Mouse (Mus musculus): Measurements from ENCODE around the gene Vars. TPM values are rescaled to one million over a fixed set of nuclear protein-coding genes. Genes with fewer than 3 reads are reported as not detected.

Vars gene
- polyA plus RNA-seq, 1 experiment from 2014 or later: 68.7 TPM

- Histone ChIP-seq H3K27me3 (no peaks in the 10 kb centered on the region), H3K9me3 (no peaks in the 10 kb centered on the region), H3K36me3 (no peaks in the 10 kb centered on the region), H3K4me2 (peak overlapping the region; percentile 0; the same call in 1 of the 2 replicates), H3K4me1 (replicated peaks) (peaks cover 40% of the 10 kb centered on the region), H3K9ac (no peak overlapping the region), H3K4me3 (no peak overlapping the region), H3K27ac (replicated peaks) (no peak overlapping the region)
- no peak for ATAC-seq (ENCODE audit: low FRiP score, low read depth)
- WGBS: 44% methylated on average over 11 of the region's 11 CpGs
Observed at GRCm38 (mm10) chr17:35048149-35048931, 47.6 kb downstream of the Vars start.

GRCm38 (mm10) chr17:35048932-35049440 is 48.2 kb downstream of the Vars start:
- 0 out of 2 replicates have a peak overlapping the region, but pooled peaks have one; percentile 83 for H3K27ac ChIP-seq (replicated peaks)

GRCm38 (mm10) chr17:35049561-35050016 is 48.8 kb downstream of the Vars start, which contains the start of gene Clic1:
TSS of gene Clic1 (plus strand) at chr17:35049966.
- peak within 1 kb of the TSS; percentile 60 for H3K4me2 ChIP-seq
- H3K27ac ChIP-seq (replicated peaks): peak within 1 kb of the TSS; percentile 83
- H3K4me3 ChIP-seq: peak within 1 kb of the TSS; percentile 36
- H3K36me3 ChIP-seq: 0 out of 2 replicates have a peak, but pooled peaks cover 5% of the 10 kb centered on the region
- 5% methylated on average over 11 of the region's 11 CpGs for WGBS
- no peak for ATAC-seq (ENCODE audit: low FRiP score, low read depth)
- peak within 1 kb of the TSS; percentile 38 for H3K9ac ChIP-seq
- no peaks in the 10 kb centered on the region for H3K9me3 ChIP-seq
- H3K27me3 ChIP-seq: no peaks in the 10 kb centered on the region
- H3K4me1 ChIP-seq (replicated peaks): peaks cover 41% of the 10 kb centered on the region

More at GRCm38 (mm10) chr17:35048932-35049440, 48.2 kb downstream of the Vars start:
- WGBS: 82% methylated on average over 5 of the region's 5 CpGs
- Histone ChIP-seq H3K4me1 (replicated peaks) (peaks cover 41% of the 10 kb centered on the region), H3K9ac (no peak overlapping the region), H3K4me2 (peak overlapping the region; percentile 60), H3K4me3 (no peak overlapping the region), H3K27me3 (no peaks in the 10 kb centered on the region), H3K9me3 (no peaks in the 10 kb centered on the region), H3K36me3 (0 out of 2 replicates have a peak, but pooled peaks cover 1% of the 10 kb centered on the region)
- no peak for ATAC-seq (ENCODE audit: low FRiP score, low read depth)

DNA sequence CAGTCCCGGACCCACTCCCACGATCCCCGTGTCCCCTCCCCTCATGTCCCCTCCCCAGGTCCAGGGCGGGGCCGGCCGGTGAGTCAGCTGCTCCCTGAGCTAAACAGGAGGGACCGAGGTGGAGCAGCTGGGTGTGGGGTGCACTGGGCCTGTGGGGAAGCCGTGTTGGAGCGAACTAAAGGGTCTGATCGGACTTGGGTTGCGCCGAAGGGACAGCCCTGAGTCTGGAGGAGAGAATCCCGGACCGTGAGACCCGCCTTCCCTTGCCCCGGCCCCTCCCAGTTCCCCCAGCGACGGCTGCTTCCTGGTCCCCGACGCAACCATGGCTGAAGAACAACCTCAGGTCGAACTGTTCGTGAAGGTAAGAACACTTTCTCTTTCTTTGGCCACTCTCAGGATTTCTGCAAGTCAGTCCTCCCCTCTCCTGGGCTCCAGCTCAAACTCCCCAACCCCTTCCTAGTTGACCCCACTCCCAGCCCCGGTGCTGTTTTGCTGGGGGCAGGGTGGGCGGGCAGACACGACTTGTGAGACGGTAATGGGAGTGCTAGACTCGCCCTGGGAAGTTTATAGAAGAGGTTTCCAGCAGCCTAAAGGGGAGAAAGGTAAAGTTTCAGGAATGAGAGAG is 49.5 kb downstream of the Vars start:
- peaks cover 41% of the 10 kb centered on the region for H3K4me1 ChIP-seq (replicated peaks)
- H3K36me3 ChIP-seq: 0 out of 2 replicates have a peak, but pooled peaks cover 5% of the 10 kb centered on the region
- no peak for ATAC-seq (ENCODE audit: low FRiP score, low read depth)
- H3K4me3 ChIP-seq: peak overlapping the region; percentile 36
- peak overlapping the region; percentile 38 for H3K9ac ChIP-seq
- H3K27ac ChIP-seq (replicated peaks): peak overlapping the region; percentile 83
- no peaks in the 10 kb centered on the region for H3K27me3 ChIP-seq
- H3K9me3 ChIP-seq: no peaks in the 10 kb centered on the region
- 1% methylated on average over 27 of the region's 27 CpGs for WGBS
- H3K4me2 ChIP-seq: peak overlapping the region; percentile 60

DNA sequence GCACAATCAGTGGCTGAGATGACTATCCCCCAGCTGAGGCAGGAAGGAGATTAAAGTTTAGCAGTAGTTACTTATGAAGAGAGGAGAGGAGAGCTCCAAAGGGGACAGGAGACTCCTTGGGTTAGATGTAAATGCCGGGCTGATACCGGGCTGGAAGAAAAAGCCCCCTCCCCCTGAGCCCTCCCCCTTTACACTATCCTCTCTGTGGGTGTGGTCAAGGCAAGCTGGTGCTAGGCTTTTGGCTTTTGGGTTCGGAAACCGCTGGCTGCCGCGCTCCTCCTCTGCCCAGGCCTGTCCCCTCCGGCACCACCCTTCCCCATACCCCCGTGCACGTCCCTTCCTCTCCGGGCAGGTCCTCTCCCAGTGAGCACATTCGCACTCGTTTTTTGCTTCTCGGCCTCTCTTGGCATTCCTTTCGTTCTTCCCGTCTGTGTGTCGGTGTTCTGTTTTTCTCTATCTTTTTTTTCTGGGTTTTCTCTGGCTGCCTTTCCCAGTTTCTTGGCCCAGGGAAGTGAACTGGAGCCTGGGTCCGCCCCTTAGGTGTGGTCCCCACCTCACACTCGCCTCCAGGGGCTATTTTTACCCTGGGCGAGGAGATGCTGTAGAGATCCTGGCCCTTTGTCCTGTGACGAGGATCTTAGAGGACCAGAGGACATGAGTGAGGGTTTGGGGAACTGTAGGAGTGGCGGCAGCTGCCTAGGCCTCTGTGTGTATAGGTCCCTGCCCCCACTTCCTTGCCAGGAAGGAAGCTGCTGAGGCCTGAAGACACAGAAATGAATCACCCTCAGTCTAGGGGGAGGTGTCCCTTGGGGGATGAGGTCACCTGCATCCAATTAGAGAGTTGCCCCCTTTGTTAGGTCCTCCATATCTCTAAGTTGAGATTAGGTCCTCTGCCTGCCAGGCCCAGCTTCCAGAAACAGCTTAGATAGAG is 50.6 kb downstream of the Vars start:
- H3K4me1 ChIP-seq (replicated peaks): peaks cover 35% of the 10 kb centered on the region
- ATAC-seq (ENCODE audit: low FRiP score, low read depth): no peak

DNA sequence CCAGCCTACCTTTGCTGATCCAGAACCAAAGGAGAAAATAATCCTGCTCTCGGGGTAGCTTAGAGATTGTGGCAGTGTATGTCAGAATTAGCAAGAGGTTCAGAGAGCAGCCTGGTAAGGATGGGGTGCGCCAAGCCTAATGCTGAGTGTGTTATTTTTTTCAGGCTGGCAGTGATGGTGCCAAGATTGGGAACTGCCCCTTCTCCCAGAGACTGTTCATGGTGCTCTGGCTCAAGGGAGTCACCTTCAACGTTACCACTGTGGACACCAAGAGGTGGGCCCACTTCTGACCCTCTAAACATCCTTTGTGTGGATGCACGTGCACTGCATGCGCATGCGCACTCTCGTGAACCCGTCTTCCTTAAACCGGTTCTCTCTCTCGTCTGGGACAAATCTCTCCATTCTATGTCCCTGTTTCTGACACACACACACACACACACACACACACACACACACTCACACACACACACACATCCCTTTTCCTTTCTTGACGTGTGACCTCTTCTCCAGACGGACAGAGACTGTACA is 51.5 kb downstream of the Vars start:
- Histone ChIP-seq H3K4me2 (peak overlapping the region; percentile 60), H3K36me3 (0 out of 2 replicates have a peak, but pooled peaks cover 5% of the 10 kb centered on the region), H3K27me3 (no peaks in the 10 kb centered on the region), H3K27ac (replicated peaks) (peak overlapping the region; percentile 79), H3K9me3 (no peaks in the 10 kb centered on the region), H3K4me1 (replicated peaks) (peaks cover 35% of the 10 kb centered on the region), H3K9ac (no peak overlapping the region), H3K4me3 (peak overlapping the region; percentile 36; the same call in 1 of the 2 replicates)
- 80% methylated on average over 12 of the region's 12 CpGs for WGBS
- ATAC-seq (ENCODE audit: low FRiP score, low read depth): no peak

More for the DNA sequence above, 50.6 kb downstream of the Vars start:
- 0 out of 2 replicates have a peak, but pooled peaks cover 5% of the 10 kb centered on the region for H3K36me3 ChIP-seq
- peak overlapping the region; percentile 79 for H3K27ac ChIP-seq (replicated peaks)
- 5% methylated on average over 21 of the region's 21 CpGs for WGBS
- no peaks in the 10 kb centered on the region for H3K9me3 ChIP-seq
- peak overlapping the region; percentile 36 for H3K4me3 ChIP-seq
- H3K4me2 ChIP-seq: peak overlapping the region; percentile 60
- no peaks in the 10 kb centered on the region for H3K27me3 ChIP-seq
- peak overlapping the region; percentile 38 for H3K9ac ChIP-seq

DNA sequence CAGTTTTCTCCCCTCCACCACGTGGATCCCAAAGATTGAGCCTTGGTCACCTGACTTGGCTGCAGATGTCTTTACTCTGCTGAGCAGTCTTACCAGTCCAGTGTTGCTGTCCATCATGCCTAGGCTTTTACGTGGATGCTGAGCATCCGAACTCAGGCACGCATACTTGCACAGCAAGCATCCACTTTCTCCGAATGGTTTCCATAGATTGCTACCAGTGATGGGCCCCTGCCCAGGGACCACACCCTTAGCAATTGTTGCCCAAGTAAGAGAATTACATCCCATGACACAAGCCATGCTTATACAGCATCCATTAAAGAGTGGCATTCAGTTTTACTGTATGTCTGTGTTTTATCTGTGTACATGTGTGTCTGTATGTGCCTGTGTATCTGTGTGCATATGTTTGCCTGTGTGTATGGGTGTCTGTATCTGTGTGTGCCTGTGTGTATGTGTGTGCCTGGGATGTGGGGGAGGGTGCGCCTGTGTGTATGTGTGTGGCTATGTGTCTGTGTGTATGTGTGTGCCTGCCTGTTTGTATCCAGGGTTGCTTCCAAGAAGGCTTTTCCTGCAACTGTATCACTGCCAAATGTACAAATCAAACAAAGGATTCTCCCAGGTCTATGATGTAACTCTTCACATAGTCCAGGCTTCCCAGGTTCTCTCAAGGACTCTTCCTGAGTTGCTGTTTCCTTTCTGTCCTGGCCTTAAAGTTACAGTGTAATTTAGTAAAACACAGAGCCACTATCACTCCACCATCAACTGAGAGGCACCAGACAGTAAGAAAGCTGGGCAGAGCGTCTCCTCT is 55.1 kb downstream of the Vars start:
- H3K4me2 ChIP-seq: no peak overlapping the region
- H3K27ac ChIP-seq (replicated peaks): no peak overlapping the region
- no peak for ATAC-seq (ENCODE audit: low FRiP score, low read depth)
- no peaks in the 10 kb centered on the region for H3K27me3 ChIP-seq
- H3K9me3 ChIP-seq: no peaks in the 10 kb centered on the region
- H3K9ac ChIP-seq: no peak overlapping the region
- H3K4me3 ChIP-seq: no peak overlapping the region
- H3K4me1 ChIP-seq (replicated peaks): peaks cover 40% of the 10 kb centered on the region
- peaks cover 6% of the 10 kb centered on the region; the same call in 1 of the 2 replicates for H3K36me3 ChIP-seq
- 93% methylated on average over 7 of the region's 7 CpGs for WGBS

DNA sequence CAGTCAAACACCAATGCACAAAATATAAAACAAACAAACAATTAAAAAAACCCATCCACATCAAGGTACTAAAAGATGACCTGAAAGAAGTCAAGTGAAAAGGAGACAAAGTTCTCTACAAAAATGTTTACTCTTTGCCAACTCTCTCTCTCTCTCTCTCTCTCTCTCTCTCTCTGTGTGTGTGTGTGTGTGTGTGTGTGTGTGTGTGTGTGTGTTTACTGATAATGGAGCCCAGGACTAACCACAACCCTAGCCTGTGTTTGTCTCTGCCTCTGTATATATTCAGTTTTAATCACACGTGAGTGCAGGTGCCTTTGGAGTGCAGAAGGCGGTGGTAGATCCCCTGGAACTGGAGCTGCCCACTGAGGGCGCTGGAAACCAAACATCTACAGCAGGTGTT is 56.3 kb downstream of the Vars start:
- Histone ChIP-seq H3K4me2 (no peak overlapping the region), H3K36me3 (peaks cover 13% of the 10 kb centered on the region; the same call in 1 of the 2 replicates), H3K27ac (replicated peaks) (no peak overlapping the region), H3K4me1 (replicated peaks) (peaks cover 37% of the 10 kb centered on the region), H3K27me3 (no peaks in the 10 kb centered on the region), H3K9me3 (no peaks in the 10 kb centered on the region), H3K9ac (no peak overlapping the region), H3K4me3 (no peak overlapping the region)
- WGBS: 74% methylated on average over 3 of the region's 3 CpGs
- ATAC-seq (ENCODE audit: low FRiP score, low read depth): no peak

DNA sequence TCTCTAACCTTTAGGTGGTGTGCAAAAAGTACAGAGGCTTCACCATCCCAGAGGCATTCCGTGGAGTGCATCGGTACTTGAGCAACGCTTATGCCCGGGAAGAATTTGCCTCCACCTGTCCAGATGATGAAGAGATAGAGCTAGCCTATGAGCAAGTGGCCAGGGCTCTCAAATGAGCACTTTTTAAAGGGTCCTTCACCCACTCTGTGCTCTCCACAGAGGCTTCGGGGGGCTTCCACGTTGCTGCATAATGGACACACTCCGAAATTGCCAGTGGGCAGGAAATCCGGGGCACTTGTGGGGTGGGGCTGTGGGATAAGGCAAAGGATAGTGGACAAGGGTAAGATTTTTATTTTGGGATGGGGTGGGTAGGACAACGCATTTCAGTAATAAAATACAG is 57.5 kb downstream of the Vars start:
- Histone ChIP-seq H3K9ac (0 out of 2 replicates have a peak overlapping the region, but pooled peaks have one; percentile 80), H3K4me3 (peak overlapping the region; percentile 84), H3K27ac (replicated peaks) (peak overlapping the region; percentile 88; the same call in 1 of the 2 replicates), H3K9me3 (no peaks in the 10 kb centered on the region), H3K4me1 (replicated peaks) (peaks cover 27% of the 10 kb centered on the region), H3K36me3 (peaks cover 13% of the 10 kb centered on the region; the same call in 1 of the 2 replicates), H3K4me2 (peak overlapping the region; percentile 75), H3K27me3 (peaks cover 3% of the 10 kb centered on the region; the same call in 1 of the 2 replicates)
- ATAC-seq (ENCODE audit: low FRiP score, low read depth): 0 out of 2 replicates have a peak, but pooled peaks have one; percentile 0
- 58% methylated on average over 9 of the region's 9 CpGs for WGBS
